Mouse (Mus musculus): ENCODE data around the gene Fam83g. TPM values are rescaled to one million over a fixed set of nuclear protein-coding genes. Genes with fewer than 3 reads are reported as not detected.

Gene Fam83g
- polyA plus RNA-seq, 1 experiment: 7.5 TPM

DNA sequence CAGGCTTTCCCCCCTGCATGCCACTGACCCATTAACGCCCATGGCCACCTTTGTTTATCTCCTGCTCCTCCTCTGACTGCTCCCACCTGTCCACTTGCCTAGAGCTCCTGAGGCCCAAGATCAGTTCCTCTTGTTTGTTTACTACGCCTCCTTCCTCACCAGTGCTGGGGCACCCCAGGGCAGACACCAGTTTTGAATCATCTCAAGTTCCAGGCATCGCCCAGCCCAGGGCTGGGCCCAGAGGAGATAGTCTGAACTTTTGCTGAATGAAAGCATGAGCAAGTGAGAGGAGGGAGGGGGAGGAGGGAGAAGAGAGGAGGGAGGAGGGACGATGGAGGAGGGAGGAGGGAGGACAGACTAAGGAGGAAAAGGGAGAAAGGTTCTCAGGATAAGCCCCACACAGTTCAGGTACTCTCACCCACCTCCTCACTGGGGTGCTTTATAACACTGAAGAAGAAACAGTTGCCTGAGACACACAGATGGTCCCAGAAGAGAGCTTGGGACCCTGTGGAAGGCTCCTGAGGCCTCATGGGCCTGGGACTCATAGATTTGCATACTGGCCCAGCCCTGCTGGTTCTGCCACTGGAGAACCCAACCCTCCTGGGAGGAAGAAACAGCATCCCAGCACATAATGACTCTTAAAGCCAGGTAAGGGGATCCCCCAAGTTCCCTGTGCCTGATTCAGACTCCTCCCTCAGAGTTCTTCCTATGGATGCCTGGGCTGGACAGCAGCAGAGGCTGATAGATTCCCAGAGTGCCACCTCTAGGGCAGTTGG is 4.6 kb upstream of the Fam83g start:
- H3K4me3 ChIP-seq (replicated peaks; ENCODE audit: extremely low read depth, low read depth, low read length): no peak overlapping the region
- no peak for DNase-seq
- TF ChIP-seq POLR2A (IDR thresholded peaks at IDR 0.05; ENCODE audit: borderline replicate concordance, extremely low read depth, low read depth, low read length): no peak
- 75% methylated on average over 4 of the region's 4 CpGs for WGBS
- peaks cover 4% of the 10 kb centered on the region; the same call in 1 of the 2 replicates for H3K4me1 ChIP-seq (ENCODE audit: control insufficient read depth, insufficient read depth, low read length)

DNA sequence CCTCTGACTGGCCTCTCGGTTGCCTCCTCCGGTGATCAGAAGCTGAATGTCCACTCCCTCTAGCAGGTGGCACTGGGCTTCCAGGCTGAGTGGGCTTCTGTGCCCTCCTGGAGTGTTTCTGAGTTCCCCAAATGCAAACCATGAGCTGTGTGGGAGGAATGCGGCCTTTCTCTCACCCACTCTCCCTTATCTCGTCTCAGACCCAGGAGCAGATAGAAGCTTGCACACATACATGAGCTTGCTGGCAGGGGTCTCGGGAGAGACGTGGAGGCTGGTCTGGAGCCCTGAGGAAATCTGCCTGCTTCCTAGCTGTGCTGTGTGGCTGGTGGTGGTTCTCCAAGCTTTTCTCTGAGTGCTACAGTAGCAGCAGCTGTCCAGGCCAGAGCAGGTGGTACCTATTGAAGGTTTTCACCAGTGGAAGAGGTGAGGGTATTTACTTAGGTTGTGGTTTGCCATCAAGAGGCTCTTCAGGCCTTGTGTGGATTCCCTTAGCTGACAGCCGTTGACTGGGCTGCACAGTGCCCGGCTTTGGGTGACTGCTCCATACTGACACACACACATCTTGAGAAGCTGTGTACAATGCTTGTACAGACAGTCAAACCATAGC is 1.3 kb downstream of the Fam83g start:
- TF ChIP-seq CTCF (IDR thresholded peaks at IDR 0.05; ENCODE audit: insufficient read depth, low read length) (no peak), POLR2A (IDR thresholded peaks at IDR 0.05; ENCODE audit: borderline replicate concordance, extremely low read depth, low read depth, low read length) (no peak)
- 71% methylated on average over 8 of the region's 8 CpGs for WGBS
- H3K4me3 ChIP-seq (replicated peaks; ENCODE audit: extremely low read depth, low read depth, low read length): no peak overlapping the region
- peak; percentile 21 for DNase-seq
- peaks cover 4% of the 10 kb centered on the region; the same call in 1 of the 2 replicates for H3K4me1 ChIP-seq (ENCODE audit: control insufficient read depth, insufficient read depth, low read length)

DNA sequence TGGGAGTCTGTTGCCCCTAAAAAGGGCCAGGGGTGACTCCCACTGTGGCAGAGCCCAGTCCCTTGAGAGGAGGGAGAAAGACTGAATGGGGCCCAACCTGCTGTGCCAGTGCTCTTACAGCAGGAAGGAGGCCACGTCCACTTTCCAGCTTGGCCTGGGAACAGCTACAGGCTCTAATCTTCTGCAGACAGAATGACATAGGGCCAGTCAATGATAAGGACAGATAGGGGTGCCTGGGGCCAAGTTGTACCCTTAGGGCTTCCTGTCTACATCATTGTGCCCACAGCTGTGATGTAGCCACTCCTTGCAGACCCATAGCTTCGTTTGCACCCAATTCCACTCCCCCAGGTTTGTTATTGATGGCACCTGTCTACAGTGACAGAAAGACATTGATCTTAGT is 2.2 kb downstream of the Fam83g start:
- H3K4me3 ChIP-seq (replicated peaks; ENCODE audit: extremely low read depth, low read depth, low read length): no peak overlapping the region
- TF ChIP-seq POLR2A (IDR thresholded peaks at IDR 0.05; ENCODE audit: borderline replicate concordance, extremely low read depth, low read depth, low read length) (no peak), CTCF (IDR thresholded peaks at IDR 0.05; ENCODE audit: insufficient read depth, low read length) (no peak)
- DNase-seq: no peak
- peaks cover 4% of the 10 kb centered on the region; the same call in 1 of the 2 replicates for H3K4me1 ChIP-seq (ENCODE audit: control insufficient read depth, insufficient read depth, low read length)
- 60% methylated on average over 2 of the region's 2 CpGs for WGBS

DNA sequence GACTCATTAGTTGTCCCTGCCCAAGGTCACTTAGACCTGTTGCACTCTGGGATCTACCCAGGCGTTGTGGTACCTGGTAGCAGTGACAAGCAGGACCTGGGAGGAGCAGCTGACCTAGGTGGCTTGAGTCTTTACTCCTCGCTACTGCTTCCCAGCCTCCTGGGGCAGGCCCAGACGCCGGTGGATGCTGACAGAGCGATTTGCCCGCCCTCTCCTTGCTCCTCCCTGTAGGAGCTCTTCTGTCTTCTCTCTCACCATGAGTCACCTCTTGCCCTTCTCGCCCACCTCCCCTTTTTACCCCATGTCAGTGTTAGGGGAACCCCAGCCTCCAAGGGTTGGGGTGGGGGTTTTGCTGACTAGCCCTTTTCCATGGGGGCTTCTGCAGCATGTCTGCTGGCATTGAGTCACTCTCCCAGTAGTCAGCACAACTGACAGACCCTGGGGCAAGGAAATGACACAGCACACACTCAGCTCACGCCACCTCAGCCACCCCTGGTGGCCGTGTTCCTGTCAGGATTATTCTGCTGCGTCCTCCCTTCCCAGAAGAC is 3.1 kb downstream of the Fam83g start:
- WGBS: 69% methylated on average over 10 of the region's 10 CpGs
- Histone ChIP-seq H3K4me1 (ENCODE audit: control insufficient read depth, insufficient read depth, low read length) (peaks cover 4% of the 10 kb centered on the region; the same call in 1 of the 2 replicates), H3K4me3 (replicated peaks; ENCODE audit: extremely low read depth, low read depth, low read length) (no peak overlapping the region)
- DNase-seq: no peak
- TF ChIP-seq POLR2A (IDR thresholded peaks at IDR 0.05; ENCODE audit: borderline replicate concordance, extremely low read depth, low read depth, low read length): no peak
- no peak for TF ChIP-seq CTCF (IDR thresholded peaks at IDR 0.05; ENCODE audit: insufficient read depth, low read length)

DNA sequence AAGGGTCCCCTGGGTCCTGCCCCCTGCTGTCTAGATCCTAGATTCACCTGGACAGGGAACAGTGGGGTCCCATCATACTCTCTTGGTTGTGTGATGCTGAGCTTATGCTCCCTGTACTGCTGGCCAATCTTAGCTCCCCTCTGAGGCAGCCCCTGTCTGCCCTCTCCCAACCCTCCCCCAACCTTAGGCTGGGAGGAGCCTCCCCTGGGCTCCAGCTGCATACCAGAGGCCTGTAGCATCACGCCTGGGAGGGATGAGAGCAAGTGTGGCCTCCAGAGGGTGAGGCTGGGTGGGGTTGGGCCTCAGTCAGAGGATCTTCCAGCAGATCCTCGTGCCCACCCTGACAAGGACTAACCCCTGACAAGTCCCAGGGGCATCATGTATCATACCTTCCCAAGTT is 3.7 kb downstream of the Fam83g start:
- Histone ChIP-seq H3K4me3 (replicated peaks; ENCODE audit: extremely low read depth, low read depth, low read length) (no peak overlapping the region), H3K4me1 (ENCODE audit: control insufficient read depth, insufficient read depth, low read length) (peaks cover 4% of the 10 kb centered on the region; the same call in 1 of the 2 replicates)
- TF ChIP-seq POLR2A (IDR thresholded peaks at IDR 0.05; ENCODE audit: borderline replicate concordance, extremely low read depth, low read depth, low read length) (no peak), CTCF (IDR thresholded peaks at IDR 0.05; ENCODE audit: insufficient read depth, low read length) (no peak)
- WGBS: 70% methylated on average over 2 of the region's 2 CpGs
- DNase-seq: no peak

DNA sequence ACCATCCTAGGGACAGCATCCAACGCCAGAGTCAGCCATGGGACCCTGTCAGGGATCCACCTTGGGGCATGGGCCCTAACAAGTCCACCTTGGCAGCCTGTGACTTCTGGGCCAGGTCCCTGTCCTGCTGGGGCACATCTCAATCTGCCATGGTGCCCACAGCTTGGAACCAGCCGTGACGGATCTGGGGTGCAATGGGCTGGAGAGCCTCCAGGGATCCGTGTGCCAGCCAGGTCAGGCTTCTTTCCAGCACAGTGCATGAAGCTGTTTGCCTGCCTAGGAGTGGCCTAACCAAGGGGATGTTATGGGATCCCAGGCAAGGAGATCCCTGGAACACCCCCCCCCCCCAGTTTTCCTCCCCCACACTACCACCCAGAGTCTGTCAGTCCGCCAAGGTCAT is 9.1 kb downstream of the Fam83g start:
- TF ChIP-seq POLR2A (IDR thresholded peaks at IDR 0.05; ENCODE audit: borderline replicate concordance, extremely low read depth, low read depth, low read length): no peak
- TF ChIP-seq CTCF (IDR thresholded peaks at IDR 0.05; ENCODE audit: insufficient read depth, low read length): no peak
- WGBS: 91% methylated on average over 5 of the region's 5 CpGs

DNA sequence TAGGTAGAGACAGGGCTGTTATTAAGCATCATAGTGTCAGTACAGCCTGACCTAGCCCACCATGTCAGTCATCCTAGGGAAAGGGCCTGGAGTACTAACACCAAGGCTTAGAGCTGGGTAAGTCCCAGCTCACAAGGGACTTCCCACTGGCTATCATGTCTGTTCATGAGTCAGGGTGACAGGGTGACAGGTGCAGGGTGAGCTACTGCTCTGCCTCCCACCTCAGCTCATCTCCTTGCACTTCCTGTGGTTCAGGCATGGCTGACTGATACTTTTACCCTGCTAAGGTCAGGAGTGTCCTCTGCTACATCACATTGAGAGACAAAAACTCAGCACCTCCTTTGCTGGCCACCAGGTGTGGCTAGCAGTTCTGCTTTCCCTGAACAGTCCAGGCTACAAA is 15.0 kb downstream of the Fam83g start:
- Histone ChIP-seq H3K4me3 (replicated peaks; ENCODE audit: extremely low read depth, low read depth, low read length) (no peak overlapping the region), H3K4me1 (ENCODE audit: control insufficient read depth, insufficient read depth, low read length) (no peaks in the 10 kb centered on the region)
- TF ChIP-seq POLR2A (IDR thresholded peaks at IDR 0.05; ENCODE audit: borderline replicate concordance, extremely low read depth, low read depth, low read length) (no peak), CTCF (IDR thresholded peaks at IDR 0.05; ENCODE audit: insufficient read depth, low read length) (no peak)
- no peak for DNase-seq

More for the DNA sequence above, 9.1 kb downstream of the Fam83g start:
- H3K4me1 ChIP-seq (ENCODE audit: control insufficient read depth, insufficient read depth, low read length): no peaks in the 10 kb centered on the region
- no peak overlapping the region for H3K4me3 ChIP-seq (replicated peaks; ENCODE audit: extremely low read depth, low read depth, low read length)
- no peak for DNase-seq

DNA sequence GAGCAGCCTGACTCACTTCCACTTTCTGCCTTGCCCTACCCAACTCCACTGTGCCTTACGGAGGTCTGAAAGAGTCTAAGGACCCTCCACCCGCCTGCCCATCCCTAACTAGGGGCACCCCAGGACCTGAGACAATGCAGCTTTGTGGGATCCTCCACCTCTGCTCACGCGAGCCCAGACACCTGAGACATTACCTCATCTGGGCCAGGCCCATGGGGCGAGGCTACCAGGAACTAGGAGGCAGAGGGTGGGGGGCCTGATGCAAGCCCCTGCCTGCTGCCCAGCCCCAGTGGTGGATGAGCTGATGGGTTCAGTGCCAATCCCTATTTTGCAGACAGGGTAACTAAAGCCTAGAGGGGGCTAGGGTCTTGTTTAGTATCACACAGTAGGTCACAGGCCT is 15.6 kb downstream of the Fam83g start:
- TF ChIP-seq CTCF (IDR thresholded peaks at IDR 0.05; ENCODE audit: insufficient read depth, low read length) (no peak), POLR2A (IDR thresholded peaks at IDR 0.05; ENCODE audit: borderline replicate concordance, extremely low read depth, low read depth, low read length) (no peak)
- DNase-seq: no peak
- Histone ChIP-seq H3K4me3 (replicated peaks; ENCODE audit: extremely low read depth, low read depth, low read length) (no peak overlapping the region), H3K4me1 (ENCODE audit: control insufficient read depth, insufficient read depth, low read length) (no peaks in the 10 kb centered on the region)
- WGBS: 85% methylated on average over 5 of the region's 5 CpGs

DNA sequence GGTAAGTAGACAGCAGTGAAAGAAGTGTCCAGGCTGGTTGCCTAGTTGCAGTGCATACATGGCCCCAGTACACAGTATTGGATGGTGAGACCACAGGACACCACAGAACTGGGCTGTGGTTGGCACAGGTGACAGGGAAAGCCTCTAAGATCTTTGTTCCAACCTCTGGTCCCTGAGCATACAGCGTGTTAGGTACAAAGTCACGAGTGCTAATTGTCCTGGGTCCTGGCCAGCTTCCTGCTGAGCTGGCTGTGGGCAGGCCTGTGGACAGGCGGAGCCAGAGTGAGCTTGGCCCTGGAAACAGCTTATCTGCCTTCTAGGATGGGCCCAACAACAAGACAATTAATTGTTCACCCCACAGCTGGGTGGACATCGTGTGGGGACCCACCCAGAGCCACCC is 16.0 kb downstream of the Fam83g start:
- DNase-seq: peak; percentile 24
- no peak for TF ChIP-seq POLR2A (IDR thresholded peaks at IDR 0.05; ENCODE audit: borderline replicate concordance, extremely low read depth, low read depth, low read length)
- TF ChIP-seq CTCF (IDR thresholded peaks at IDR 0.05; ENCODE audit: insufficient read depth, low read length): no peak
- H3K4me3 ChIP-seq (replicated peaks; ENCODE audit: extremely low read depth, low read depth, low read length): no peak overlapping the region
- no peaks in the 10 kb centered on the region for H3K4me1 ChIP-seq (ENCODE audit: control insufficient read depth, insufficient read depth, low read length)
- 26% methylated on average over 4 of the region's 4 CpGs for WGBS

DNA sequence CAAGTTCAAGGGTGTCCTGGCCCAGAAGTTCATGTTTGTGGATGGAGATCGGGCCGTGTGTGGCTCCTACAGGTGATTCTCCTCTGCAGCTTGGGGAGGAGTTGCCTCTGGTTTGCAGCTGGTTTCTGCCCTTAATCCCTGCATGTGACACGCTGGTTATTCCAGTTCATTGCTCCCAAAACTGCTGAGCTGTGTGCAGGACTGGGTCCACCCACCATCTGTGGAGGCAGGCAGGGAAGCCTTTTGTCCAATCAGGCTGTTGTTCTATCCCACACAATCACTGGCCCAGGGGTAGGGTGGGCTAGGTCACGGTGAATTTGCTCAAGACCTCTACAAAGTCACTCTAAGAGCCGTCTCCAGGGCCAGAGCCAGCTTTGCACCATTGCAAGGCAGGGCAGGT is 17.8 kb downstream of the Fam83g start:
- Histone ChIP-seq H3K4me1 (ENCODE audit: control insufficient read depth, insufficient read depth, low read length) (no peaks in the 10 kb centered on the region), H3K4me3 (replicated peaks; ENCODE audit: extremely low read depth, low read depth, low read length) (no peak overlapping the region)
- no peak for TF ChIP-seq POLR2A (IDR thresholded peaks at IDR 0.05; ENCODE audit: borderline replicate concordance, extremely low read depth, low read depth, low read length)
- TF ChIP-seq CTCF (IDR thresholded peaks at IDR 0.05; ENCODE audit: insufficient read depth, low read length): no peak
- DNase-seq: no peak
- 80% methylated on average over 5 of the region's 5 CpGs for WGBS

Data from lung, adult 2 months (tissue).